Mouse (Mus musculus): ENCODE measurements around the gene Pmpca. TPM values are rescaled to one million over a fixed set of nuclear protein-coding genes. Genes with fewer than 3 reads are reported as not detected.
"Not testable (repeated sequence)": the region's sequence is repeated elsewhere in the genome, so short reads cannot be mapped to it uniquely, and the experiment has no call there.

The Pmpca gene
- polyA plus RNA-seq, 1 experiment, result 21.2 TPM

DNA sequence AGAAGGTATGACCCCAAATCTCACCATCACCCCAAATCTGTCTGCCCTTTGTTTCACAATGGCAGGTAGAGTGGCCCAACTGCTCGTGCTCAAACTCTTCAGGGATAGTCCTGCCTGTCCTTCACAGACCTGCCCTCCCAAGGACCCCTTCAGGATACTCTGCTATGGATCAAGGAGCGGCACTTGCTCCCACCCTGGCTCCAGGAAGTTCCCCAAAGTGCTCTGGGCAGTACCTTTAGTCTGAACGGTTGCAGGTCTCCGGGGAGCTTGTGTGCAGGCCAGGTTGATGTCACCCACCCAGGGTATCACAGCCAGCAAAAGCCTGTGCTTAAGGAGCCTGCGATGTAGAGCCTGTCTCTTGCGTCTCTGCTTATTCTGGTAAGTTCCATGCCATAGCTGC, 21.2 kb upstream of the Pmpca start:
- Histone ChIP-seq H3K4me1 (ENCODE audit: control insufficient read depth, insufficient read depth, insufficient read length) (no peaks in the 10 kb centered on the region), H3K27ac (ENCODE audit: insufficient read depth, low read length) (no peak overlapping the region), H3K27me3 (ENCODE audit: control insufficient read depth, insufficient read depth, low read length) (no peaks in the 10 kb centered on the region), H3K4me3 (ENCODE audit: extremely low read depth, insufficient read depth, insufficient read length) (no peak overlapping the region), H3K36me3 (ENCODE audit: control insufficient read depth, insufficient read depth, low read length) (peaks cover 47% of the 10 kb centered on the region)
- TF ChIP-seq POLR2A (IDR thresholded peaks at IDR 0.05; ENCODE audit: low read depth, low read length), result no peak
- TF ChIP-seq CTCF (IDR thresholded peaks at IDR 0.05; ENCODE audit: extremely low read depth, insufficient read depth, insufficient read length, insufficient replicate concordance), result no peak
- no peak for DNase-seq (ENCODE audit: low read depth in 1 of 2, low spot score in 2 of 2)
- 94% methylated on average over 6 of the region's 6 CpGs for WGBS

GRCm38 (mm10) chr2:26368572-26368971, 20.6 kb upstream of the Pmpca start:
- H3K4me3 ChIP-seq (ENCODE audit: extremely low read depth, insufficient read depth, insufficient read length), result no peak overlapping the region
- TF ChIP-seq CTCF (IDR thresholded peaks at IDR 0.05; ENCODE audit: extremely low read depth, insufficient read depth, insufficient read length, insufficient replicate concordance) (no peak), POLR2A (IDR thresholded peaks at IDR 0.05; ENCODE audit: low read depth, low read length) (no peak)
- H3K4me1 ChIP-seq (ENCODE audit: control insufficient read depth, insufficient read depth, insufficient read length), result no peaks in the 10 kb centered on the region
- peaks cover 50% of the 10 kb centered on the region for H3K36me3 ChIP-seq (ENCODE audit: control insufficient read depth, insufficient read depth, low read length)
- 83% methylated on average over 1 of the region's 1 CpGs for WGBS
- DNase-seq (ENCODE audit: low read depth in 1 of 2, low spot score in 2 of 2), result no peak
- H3K27me3 ChIP-seq (ENCODE audit: control insufficient read depth, insufficient read depth, low read length), result no peaks in the 10 kb centered on the region
- H3K27ac ChIP-seq (ENCODE audit: insufficient read depth, low read length), result no peak overlapping the region

GRCm38 (mm10) chr2:26372396-26372795, 16.7 kb upstream of the Pmpca start:
- 95% methylated on average over 8 of the region's 8 CpGs for WGBS
- H3K27ac ChIP-seq (ENCODE audit: insufficient read depth, low read length), result no peak overlapping the region
- TF ChIP-seq CTCF (IDR thresholded peaks at IDR 0.05; ENCODE audit: extremely low read depth, insufficient read depth, insufficient read length, insufficient replicate concordance), result no peak
- TF ChIP-seq POLR2A (IDR thresholded peaks at IDR 0.05; ENCODE audit: low read depth, low read length), result no peak
- peaks cover 51% of the 10 kb centered on the region for H3K36me3 ChIP-seq (ENCODE audit: control insufficient read depth, insufficient read depth, low read length)
- no peaks in the 10 kb centered on the region for H3K4me1 ChIP-seq (ENCODE audit: control insufficient read depth, insufficient read depth, insufficient read length)
- H3K4me3 ChIP-seq (ENCODE audit: extremely low read depth, insufficient read depth, insufficient read length), result no peak overlapping the region
- no peaks in the 10 kb centered on the region for H3K27me3 ChIP-seq (ENCODE audit: control insufficient read depth, insufficient read depth, low read length)
- DNase-seq (ENCODE audit: low read depth in 1 of 2, low spot score in 2 of 2), result no peak

DNA sequence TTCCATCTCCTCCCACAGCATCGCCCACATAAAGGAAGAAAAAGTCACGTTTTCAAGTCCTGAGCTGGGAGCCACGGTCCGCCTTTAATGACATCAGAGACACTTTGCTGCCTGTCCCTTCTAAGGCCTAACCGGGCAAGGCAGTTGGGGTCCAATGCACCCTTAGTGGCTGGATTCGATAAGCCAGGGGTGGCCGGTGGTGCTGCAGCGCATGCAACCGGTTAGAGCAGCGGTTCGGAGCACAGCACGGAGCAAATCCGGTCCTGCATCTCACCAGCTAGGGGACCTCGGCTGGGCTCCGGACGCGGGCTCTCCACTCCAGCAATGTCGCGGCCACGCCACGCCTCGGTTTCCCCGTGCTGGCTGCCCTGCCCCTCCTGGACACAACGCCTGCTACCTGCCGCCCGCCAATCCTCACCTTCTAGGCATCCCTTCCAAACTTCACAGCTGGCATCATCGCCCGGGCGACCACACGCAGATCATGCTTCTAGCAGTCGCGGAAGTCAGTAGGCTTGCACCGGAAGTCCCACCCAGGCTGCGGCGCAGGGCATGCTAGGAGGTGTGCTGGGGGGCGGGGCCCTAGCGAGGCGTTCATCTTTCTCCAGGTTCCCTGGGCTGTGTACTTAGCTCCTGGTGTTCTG, 8.9 kb upstream of the Pmpca start, which contains the start of gene Snapc4:
Gene Snapc4, minus strand, starts transcription at position 523 of the 641 bp plus-strand sequence.
- TF ChIP-seq POLR2A (IDR thresholded peaks at IDR 0.05; ENCODE audit: low read depth, low read length) (peak; percentile 56), CTCF (IDR thresholded peaks at IDR 0.05; ENCODE audit: extremely low read depth, insufficient read depth, insufficient read length, insufficient replicate concordance) (no peak)
- H3K27me3 ChIP-seq (ENCODE audit: control insufficient read depth, insufficient read depth, low read length), result no peaks in the 10 kb centered on the region
- under 1% methylated on average over 38 of the region's 38 CpGs for WGBS
- peaks cover 25% of the 10 kb centered on the region for H3K36me3 ChIP-seq (ENCODE audit: control insufficient read depth, insufficient read depth, low read length)
- peak within 1 kb of the TSS; percentile 51 for H3K27ac ChIP-seq (ENCODE audit: insufficient read depth, low read length)
- H3K4me3 ChIP-seq (ENCODE audit: extremely low read depth, insufficient read depth, insufficient read length), result peak within 1 kb of the TSS; percentile 79
- H3K4me1 ChIP-seq (ENCODE audit: control insufficient read depth, insufficient read depth, insufficient read length), result no peaks in the 10 kb centered on the region
- peak; percentile 53 to 84 for DNase-seq (ENCODE audit: low read depth in 1 of 2, low spot score in 2 of 2)

DNA sequence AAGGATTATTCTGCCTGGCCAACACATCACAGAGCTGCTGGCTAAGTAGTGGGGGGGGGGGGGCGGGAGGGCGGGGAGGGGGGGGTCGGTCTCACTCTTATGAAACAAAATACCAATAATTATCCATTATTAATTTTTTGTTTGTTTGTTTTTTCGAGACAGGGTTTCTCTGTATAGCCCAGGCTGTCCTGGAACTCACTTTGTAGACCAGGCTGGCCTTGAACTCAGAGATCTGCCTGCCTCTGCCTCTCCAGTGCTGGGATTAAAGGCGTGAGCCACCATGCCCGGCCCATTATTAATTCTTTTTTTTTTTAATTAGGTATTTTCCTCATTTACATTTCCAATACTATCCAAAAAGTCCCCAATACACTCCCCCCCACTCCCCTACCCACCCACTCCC, 8.3 kb upstream of the Pmpca start:
- H3K4me1 ChIP-seq (ENCODE audit: control insufficient read depth, insufficient read depth, insufficient read length); H3K27me3 ChIP-seq (ENCODE audit: control insufficient read depth, insufficient read depth, low read length); DNase-seq (ENCODE audit: low read depth in 1 of 2, low spot score in 2 of 2); H3K27ac ChIP-seq (ENCODE audit: insufficient read depth, low read length): not testable (repeated sequence)
- H3K4me3 ChIP-seq (ENCODE audit: extremely low read depth, insufficient read depth, insufficient read length), result peak overlapping the region; percentile 79
- peaks cover 25% of the 10 kb centered on the region for H3K36me3 ChIP-seq (ENCODE audit: control insufficient read depth, insufficient read depth, low read length)
- 27% methylated on average over 6 of the region's 6 CpGs for WGBS

GRCm38 (mm10) chr2:26387713-26388112, 1.4 kb upstream of the Pmpca start:
- DNase-seq (ENCODE audit: low read depth in 1 of 2, low spot score in 2 of 2), result no peak
- peaks cover 45% of the 10 kb centered on the region for H3K36me3 ChIP-seq (ENCODE audit: control insufficient read depth, insufficient read depth, low read length)
- TF ChIP-seq POLR2A (IDR thresholded peaks at IDR 0.05; ENCODE audit: low read depth, low read length) (no peak), CTCF (IDR thresholded peaks at IDR 0.05; ENCODE audit: extremely low read depth, insufficient read depth, insufficient read length, insufficient replicate concordance) (no peak)
- H3K4me1 ChIP-seq (ENCODE audit: control insufficient read depth, insufficient read depth, insufficient read length), result peaks cover 6% of the 10 kb centered on the region
- WGBS, result 84% methylated on average over 3 of the region's 3 CpGs
- H3K27ac ChIP-seq (ENCODE audit: insufficient read depth, low read length), result no peak overlapping the region
- H3K27me3 ChIP-seq (ENCODE audit: control insufficient read depth, insufficient read depth, low read length), result no peaks in the 10 kb centered on the region
- H3K4me3 ChIP-seq (ENCODE audit: extremely low read depth, insufficient read depth, insufficient read length), result no peak overlapping the region

DNA sequence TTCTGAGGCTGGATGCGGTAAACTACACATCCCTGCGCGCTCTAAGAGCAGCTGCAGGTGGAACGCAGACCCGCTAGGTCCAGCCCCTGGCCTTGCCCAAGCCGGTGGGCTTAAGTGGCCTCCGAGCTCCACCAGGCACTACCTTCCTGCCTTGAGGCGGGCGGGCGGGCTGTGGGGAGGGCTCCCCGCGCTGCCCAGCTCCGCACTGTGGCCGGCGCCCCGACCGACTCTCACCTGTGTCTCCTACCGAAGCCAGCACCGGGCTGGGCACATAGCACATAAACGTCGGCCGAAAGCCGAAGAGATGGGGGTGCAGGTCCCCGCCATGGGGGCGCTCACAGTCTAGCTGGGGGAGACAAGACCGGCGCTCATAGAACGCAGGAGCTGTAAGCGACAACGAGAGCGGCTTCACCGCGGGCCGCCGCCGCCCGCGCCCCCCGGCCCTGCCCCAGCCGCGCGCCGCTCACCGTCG, 421 bp upstream of the Pmpca start:
- H3K27ac ChIP-seq (ENCODE audit: insufficient read depth, low read length), result peak overlapping the region; percentile 76
- TF ChIP-seq POLR2A (IDR thresholded peaks at IDR 0.05; ENCODE audit: low read depth, low read length), result no peak
- no peak for TF ChIP-seq CTCF (IDR thresholded peaks at IDR 0.05; ENCODE audit: extremely low read depth, insufficient read depth, insufficient read length, insufficient replicate concordance)
- no peaks in the 10 kb centered on the region for H3K27me3 ChIP-seq (ENCODE audit: control insufficient read depth, insufficient read depth, low read length)
- DNase-seq (ENCODE audit: low read depth in 1 of 2, low spot score in 2 of 2), result peak in 1 of 2 experiments; percentile 15
- H3K4me3 ChIP-seq (ENCODE audit: extremely low read depth, insufficient read depth, insufficient read length), result peak overlapping the region; percentile 84
- peaks cover 46% of the 10 kb centered on the region for H3K36me3 ChIP-seq (ENCODE audit: control insufficient read depth, insufficient read depth, low read length)
- peaks cover 6% of the 10 kb centered on the region for H3K4me1 ChIP-seq (ENCODE audit: control insufficient read depth, insufficient read depth, insufficient read length)
- under 1% methylated on average over 44 of the region's 45 CpGs for WGBS

Data from spleen, adult 2 months (tissue).